Mouse (Mus musculus): ENCODE data around the gene Ccdc97. TPM values are rescaled to one million over a fixed set of nuclear protein-coding genes. Genes with fewer than 3 reads are reported as not detected.

Ccdc97 gene
- polyA plus RNA-seq, 1 experiment = 69.2 TPM

DNA sequence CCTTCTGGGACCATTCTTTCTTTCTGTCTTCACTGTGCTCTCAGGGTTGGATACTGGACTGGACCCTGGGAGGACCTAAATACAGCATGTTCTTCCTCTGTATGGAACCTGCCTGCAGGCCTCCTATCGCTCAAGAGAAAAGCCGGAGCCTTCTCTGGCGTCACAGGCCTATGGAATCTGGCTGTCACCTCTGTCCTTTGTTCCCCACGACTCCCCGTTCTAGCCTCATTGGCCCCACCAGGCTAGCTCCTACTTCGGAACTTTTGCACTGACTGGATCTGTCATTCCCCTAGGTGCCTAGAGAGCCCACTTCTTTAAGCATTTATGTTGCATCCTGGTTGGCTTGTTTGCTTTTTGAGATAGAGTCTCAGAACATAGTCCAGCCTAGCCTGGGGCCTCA lies 34.2 kb downstream of the Ccdc97 start:
- DNase-seq = no peak
- 89% methylated on average over 6 of the region's 6 CpGs for WGBS
- no peak for TF ChIP-seq CTCF (IDR thresholded peaks at IDR 0.05; ENCODE audit: insufficient read depth, low read length)
- no peak for TF ChIP-seq POLR2A (IDR thresholded peaks at IDR 0.05; ENCODE audit: borderline replicate concordance, extremely low read depth, low read depth, low read length)
- H3K4me1 ChIP-seq (ENCODE audit: control insufficient read depth, insufficient read depth, low read length) = peaks cover 4% of the 10 kb centered on the region
- H3K4me3 ChIP-seq (replicated peaks; ENCODE audit: extremely low read depth, low read depth, low read length) = no peak overlapping the region

DNA sequence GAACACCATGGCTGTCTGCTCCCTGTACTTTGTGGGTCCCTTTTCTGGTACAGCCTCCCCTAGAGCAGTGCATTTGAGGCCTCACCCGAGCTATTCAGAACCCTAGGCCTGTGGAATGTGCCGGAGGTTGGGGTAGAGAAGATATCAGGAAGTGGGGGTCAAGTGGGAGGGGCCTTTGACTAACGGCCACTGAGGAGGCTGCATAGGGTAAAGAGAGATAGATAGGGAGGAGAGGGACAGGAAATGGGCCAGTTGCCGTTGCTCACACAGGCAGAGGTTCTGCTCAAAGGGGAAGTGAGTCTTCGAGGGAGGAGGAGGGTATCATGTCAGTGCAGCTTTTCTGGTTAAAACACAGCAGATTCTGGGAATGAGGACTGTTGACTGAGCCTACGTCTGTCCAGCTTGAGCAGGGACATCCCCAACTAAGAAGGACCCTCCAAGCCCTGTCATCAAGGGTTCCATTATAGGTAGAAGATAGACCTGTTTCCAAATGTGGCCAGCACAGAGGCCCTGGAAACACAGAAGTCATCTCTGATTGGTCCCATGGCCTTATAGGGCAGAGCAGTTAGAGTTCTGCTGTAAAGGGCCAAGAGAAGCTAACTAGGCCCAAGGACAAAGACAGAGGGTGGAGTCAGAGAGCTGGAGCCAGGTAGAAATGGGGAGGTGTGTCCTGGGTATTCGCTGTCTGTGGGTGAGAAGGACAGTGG lies 35.3 kb downstream of the Ccdc97 start:
- WGBS = 45% methylated on average over 7 of the region's 7 CpGs
- TF ChIP-seq CTCF (IDR thresholded peaks at IDR 0.05; ENCODE audit: insufficient read depth, low read length) (no peak), POLR2A (IDR thresholded peaks at IDR 0.05; ENCODE audit: borderline replicate concordance, extremely low read depth, low read depth, low read length) (no peak)
- no peak for DNase-seq
- no peak overlapping the region for H3K4me3 ChIP-seq (replicated peaks; ENCODE audit: extremely low read depth, low read depth, low read length)
- H3K4me1 ChIP-seq (ENCODE audit: control insufficient read depth, insufficient read depth, low read length) = peaks cover 4% of the 10 kb centered on the region

DNA sequence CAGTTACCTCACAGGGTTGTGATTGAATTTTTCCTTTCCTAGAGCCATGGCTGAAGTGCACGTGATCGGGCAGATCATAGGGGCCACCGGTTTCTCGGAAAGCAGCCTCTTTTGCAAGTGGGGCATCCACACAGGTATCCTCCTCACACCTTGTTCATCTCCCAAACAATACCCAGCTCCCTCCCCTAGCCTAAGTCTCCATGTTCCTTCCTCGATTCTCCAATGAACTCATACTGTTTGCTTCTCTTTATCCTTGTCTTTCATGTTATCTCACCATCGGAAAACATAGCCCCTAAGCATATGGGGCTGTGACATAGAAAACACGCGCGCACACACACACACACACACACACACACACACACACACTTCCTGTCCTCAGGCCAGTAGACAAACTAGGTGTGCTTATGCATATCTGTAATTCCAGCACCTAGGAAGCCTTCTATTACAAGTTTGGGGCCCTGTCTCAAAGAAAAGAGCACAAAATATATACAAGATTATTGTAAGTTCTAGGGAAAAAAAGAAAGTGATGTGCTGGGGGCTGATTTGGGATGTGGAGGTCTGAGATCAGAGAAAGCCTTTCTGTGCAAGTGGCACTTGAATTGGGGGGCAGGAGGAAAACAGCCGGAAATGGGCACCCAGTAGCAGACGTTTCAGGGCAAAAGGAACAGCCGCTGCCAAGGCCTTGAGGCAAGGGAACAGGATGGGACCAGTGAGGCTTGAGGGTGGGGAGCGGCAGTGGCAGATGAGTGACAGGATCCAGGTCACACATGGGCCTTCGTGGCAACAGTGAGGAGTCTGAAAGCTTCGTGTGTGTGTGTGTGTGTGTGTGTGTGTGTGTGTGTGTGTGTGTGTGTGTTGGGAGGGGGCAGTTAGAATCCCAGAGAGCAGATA lies 37.3 kb downstream of the Ccdc97 start:
- TF ChIP-seq CTCF (IDR thresholded peaks at IDR 0.05; ENCODE audit: insufficient read depth, low read length) (no peak), POLR2A (IDR thresholded peaks at IDR 0.05; ENCODE audit: borderline replicate concordance, extremely low read depth, low read depth, low read length) (no peak)
- WGBS = 56% methylated on average over 15 of the region's 15 CpGs
- H3K4me3 ChIP-seq (replicated peaks; ENCODE audit: extremely low read depth, low read depth, low read length) = no peak overlapping the region
- peaks cover 4% of the 10 kb centered on the region for H3K4me1 ChIP-seq (ENCODE audit: control insufficient read depth, insufficient read depth, low read length)
- DNase-seq = no peak

DNA sequence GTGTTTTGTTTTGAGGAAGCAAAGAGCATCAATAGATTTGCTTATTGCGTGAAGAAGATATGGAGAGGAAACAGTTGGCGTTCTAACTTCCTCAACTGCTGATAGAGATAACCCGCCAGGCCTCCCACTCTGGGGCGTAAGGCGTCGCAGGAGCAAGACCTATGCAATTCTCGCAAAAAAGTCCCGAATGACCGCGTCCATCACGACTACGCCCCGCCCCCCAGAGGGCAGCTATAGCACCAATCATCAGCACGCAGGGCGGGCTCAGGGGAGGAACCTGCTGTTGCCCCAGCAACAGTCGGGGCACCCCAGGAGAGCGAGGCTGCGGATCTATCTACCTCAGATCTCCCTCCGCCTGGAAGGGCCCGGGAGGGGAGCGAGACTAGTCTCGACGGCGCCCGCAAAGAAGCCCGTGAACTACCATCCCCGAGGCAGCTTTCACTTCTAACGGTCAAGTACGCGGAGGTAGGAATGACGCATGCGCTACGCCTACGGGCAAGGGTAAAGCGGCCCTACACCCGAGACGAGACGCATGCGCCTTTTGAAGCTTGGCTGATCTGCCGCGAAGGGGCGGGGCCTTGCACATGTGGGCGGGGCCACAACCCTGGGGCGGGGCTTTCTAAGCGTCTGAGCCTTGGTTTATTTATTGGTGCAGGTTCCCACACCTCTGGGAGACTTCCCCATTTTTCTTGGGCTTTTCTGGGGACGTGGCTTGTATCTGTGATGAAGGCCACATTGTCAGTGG lies 38.2 kb downstream of the Ccdc97 start, which contains the start of gene B9d2:
TSS of gene B9d2 (plus strand) at position 267 of the 745 bp plus-strand sequence.
- under 1% methylated on average over 46 of the region's 46 CpGs for WGBS
- Histone ChIP-seq H3K4me1 (ENCODE audit: control insufficient read depth, insufficient read depth, low read length) (peaks cover 3% of the 10 kb centered on the region), H3K4me3 (replicated peaks; ENCODE audit: extremely low read depth, low read depth, low read length) (peak within 1 kb of the TSS; percentile 89)
- peak; percentile 98 for DNase-seq
- TF ChIP-seq POLR2A (IDR thresholded peaks at IDR 0.05; ENCODE audit: borderline replicate concordance, extremely low read depth, low read depth, low read length) (peak; percentile 65; the same call in 1 of the 2 replicates), CTCF (IDR thresholded peaks at IDR 0.05; ENCODE audit: insufficient read depth, low read length) (no peak)

DNA sequence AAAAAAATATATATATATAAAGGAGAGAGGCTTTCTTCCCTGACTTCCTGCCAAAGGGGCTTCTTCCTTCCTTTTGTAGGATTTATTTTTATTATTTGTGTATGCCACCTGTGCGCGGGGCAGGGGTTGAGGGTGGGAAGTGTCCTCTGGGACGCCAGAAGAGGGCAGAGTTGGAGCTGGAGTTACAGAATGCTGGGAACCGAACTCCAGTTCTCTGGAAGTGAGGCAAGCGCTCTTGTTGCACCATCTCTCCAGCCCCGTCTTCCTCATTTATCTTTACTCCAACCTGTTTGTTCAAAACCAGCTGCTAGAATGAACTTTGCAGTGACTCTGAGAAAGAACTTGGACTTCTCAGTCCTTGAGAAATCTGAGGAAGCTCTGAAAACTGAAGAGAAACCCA lies 38.9 kb downstream of the Ccdc97 start:
- no peak for DNase-seq
- Histone ChIP-seq H3K4me1 (ENCODE audit: control insufficient read depth, insufficient read depth, low read length) (peaks cover 3% of the 10 kb centered on the region), H3K4me3 (replicated peaks; ENCODE audit: extremely low read depth, low read depth, low read length) (no peak overlapping the region)
- TF ChIP-seq CTCF (IDR thresholded peaks at IDR 0.05; ENCODE audit: insufficient read depth, low read length) (no peak), POLR2A (IDR thresholded peaks at IDR 0.05; ENCODE audit: borderline replicate concordance, extremely low read depth, low read depth, low read length) (no peak)
- 4% methylated on average over 6 of the region's 6 CpGs for WGBS

DNA sequence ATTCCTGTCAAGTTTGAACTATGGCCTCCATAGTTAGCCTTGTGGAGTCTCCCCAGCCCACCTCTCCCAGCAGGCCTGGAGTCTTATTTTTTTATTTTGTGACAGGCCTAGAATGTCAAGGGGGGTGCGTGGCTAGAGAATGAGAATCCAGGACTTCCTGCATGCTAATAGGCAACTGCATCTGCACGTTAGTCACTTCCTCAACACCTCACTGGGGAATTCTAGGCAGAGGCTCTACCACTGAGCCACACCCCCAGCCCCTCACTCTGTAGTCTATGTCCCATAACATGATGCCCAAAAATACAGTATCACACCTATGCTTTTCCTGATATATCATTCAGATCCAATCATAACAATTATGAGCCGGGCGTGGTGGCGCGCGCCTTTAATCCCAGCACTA lies 41.9 kb downstream of the Ccdc97 start:
- H3K4me1 ChIP-seq (ENCODE audit: control insufficient read depth, insufficient read depth, low read length) = peaks cover 5% of the 10 kb centered on the region
- TF ChIP-seq CTCF (IDR thresholded peaks at IDR 0.05; ENCODE audit: insufficient read depth, low read length) (no peak), POLR2A (IDR thresholded peaks at IDR 0.05; ENCODE audit: borderline replicate concordance, extremely low read depth, low read depth, low read length) (no peak)
- 85% methylated on average over 7 of the region's 7 CpGs for WGBS
- DNase-seq = no peak
- no peak overlapping the region for H3K4me3 ChIP-seq (replicated peaks; ENCODE audit: extremely low read depth, low read depth, low read length)

DNA sequence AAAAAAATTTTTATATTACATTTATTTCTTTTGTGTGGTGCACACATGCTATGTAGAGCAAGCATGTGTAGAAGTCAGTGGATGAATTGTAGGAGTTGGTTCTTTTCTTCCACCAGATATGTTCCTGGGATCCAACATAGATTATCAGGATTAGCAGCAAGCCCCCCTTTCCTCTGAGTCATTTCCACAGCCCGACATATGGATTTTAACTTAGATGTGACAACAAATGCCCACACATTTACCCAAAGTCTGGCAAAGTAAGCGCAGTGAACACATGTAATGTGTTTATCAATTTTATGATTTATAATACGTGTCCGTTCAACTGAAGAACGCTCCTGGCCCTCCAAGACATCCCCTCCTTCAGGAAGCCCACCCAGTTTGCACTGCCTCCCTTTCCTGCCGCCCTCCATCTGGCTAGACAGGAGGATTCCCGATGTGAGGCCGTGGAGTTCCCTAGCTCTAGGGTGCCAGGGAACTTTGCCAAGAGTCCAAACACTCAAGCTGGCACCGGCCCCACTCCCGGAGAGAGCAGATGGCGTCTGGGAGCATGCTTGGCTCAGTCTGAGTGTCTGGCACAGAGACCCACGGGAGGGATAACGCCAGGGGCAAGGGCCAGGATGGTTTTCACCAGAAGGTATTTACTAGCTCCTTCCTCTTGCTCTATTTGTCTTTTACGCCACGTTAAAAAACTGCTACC lies 42.7 kb downstream of the Ccdc97 start:
- WGBS = 16% methylated on average over 15 of the region's 15 CpGs
- Histone ChIP-seq H3K4me3 (replicated peaks; ENCODE audit: extremely low read depth, low read depth, low read length) (no peak overlapping the region), H3K4me1 (ENCODE audit: control insufficient read depth, insufficient read depth, low read length) (peaks cover 5% of the 10 kb centered on the region)
- TF ChIP-seq CTCF (IDR thresholded peaks at IDR 0.05; ENCODE audit: insufficient read depth, low read length) = no peak
- no peak for TF ChIP-seq POLR2A (IDR thresholded peaks at IDR 0.05; ENCODE audit: borderline replicate concordance, extremely low read depth, low read depth, low read length)
- peak; percentile 86 for DNase-seq

DNA sequence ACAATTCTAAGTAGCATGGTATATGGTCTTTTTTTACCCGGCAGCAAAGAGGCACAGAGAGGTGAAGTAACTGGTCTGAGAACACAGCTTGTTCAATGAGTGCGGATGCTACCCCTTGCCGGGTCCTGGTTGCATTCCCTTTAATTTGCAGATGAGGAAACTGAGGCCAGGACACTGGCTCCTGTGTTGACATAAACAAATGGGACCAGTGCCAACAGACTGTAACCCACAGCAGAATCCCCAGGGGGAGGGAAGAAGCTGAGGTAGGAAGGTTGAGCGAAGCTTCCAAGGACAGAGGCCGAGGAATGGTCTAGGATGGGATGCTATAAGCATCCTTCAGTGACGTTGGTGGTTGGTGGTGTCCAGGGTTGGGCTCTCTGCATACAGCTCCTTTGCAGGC lies 43.5 kb downstream of the Ccdc97 start:
- H3K4me1 ChIP-seq (ENCODE audit: control insufficient read depth, insufficient read depth, low read length) = peaks cover 5% of the 10 kb centered on the region
- no peak for TF ChIP-seq POLR2A (IDR thresholded peaks at IDR 0.05; ENCODE audit: borderline replicate concordance, extremely low read depth, low read depth, low read length)
- no peak for TF ChIP-seq CTCF (IDR thresholded peaks at IDR 0.05; ENCODE audit: insufficient read depth, low read length)
- 55% methylated on average over 6 of the region's 6 CpGs for WGBS
- H3K4me3 ChIP-seq (replicated peaks; ENCODE audit: extremely low read depth, low read depth, low read length) = no peak overlapping the region
- no peak for DNase-seq
